Mouse (Mus musculus) regulatory T cell (primary cell): Measurements from ENCODE around the gene Fzd2.
"Not testable (repeated sequence)": the region's sequence is repeated elsewhere in the genome, so short reads cannot be mapped to it uniquely, and the experiment has no call there.

Experiments used
- in situ Hi-C: fragments of 300-600 bp; cut with MboI, MseI; formaldehyde crosslinking; loops from one replicate; pipeline ENCODE4 v1.15.1; 2025; ENCODE audit warnings: high pct_unique_total_duplicates

Gene Fzd2

GRCm38 (mm10) chr11:102604010-102604584 lies at the start of gene Fzd2:
TSS of gene Fzd2 (plus strand) at chr11:102604396.
- in situ Hi-C loops = no loop called here

DNA sequence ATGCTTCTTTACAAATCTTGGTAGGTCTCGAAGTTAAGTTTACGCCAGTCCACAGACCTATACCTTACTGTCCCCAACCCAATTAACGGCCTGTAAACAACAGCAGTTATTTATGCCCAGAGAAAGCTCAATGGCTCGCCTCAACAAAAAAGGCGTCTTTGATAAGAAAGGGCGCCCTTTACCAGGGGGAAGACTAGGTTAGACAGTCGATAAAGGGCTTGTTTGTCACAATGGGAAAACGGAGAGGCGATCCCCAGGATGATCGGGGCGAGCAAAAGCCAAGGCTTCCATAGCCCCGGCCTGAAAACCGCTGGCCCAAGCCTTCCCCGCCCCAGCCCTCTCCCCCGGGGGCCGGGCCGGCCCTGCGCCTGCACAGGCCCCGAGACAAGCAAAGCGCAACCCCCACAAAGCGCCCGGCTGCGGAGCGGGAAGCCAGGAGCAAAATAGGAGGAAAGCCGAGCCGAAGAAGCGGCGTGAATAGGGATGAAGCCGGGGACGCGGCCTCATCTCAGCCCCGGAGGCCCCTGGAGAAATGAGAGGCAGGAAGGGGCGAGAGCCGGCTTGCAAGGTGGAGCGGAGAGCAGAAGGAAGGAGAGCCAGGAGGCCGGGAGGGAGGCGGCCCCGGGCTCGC lies 48.7 kb upstream of the Fzd2 start:
- in situ Hi-C loops = no loop called here

DNA sequence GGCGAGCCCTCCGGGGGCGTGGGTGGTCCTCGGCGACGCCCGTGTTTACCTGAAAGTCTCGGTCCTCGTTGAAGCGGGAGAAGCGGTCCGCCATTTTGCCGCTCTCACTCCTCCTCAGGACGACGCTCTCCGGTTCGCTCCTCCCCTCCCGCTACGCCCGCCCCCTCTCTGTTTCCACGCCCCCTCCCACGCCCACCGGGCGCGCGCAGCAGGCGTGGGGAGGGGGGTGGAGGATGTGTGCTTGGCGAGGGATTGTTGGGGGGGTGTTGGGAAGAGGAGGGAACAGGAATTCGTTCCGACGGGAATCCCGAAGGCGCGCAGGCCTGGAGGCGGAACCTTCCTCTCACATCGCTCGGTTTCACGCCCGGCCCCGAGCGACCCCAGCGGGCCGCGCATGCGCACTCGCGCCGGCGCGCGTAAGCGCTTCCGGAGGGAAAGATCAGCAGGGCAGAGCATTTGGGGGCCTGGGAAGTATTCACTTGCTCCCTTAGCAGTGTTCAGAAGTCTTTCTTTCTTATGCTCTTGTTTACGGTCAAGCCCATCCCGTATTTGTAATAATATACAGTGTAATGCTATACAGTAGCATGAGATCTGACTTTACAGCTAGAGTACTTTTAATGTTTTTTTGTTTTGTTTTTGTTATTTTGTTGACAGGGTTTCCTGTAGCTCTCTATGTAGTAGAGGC lies 48.0 kb upstream of the Fzd2 start, which contains the start of gene Gpatch8:
TSS of gene Gpatch8 (minus strand) at position 362 of the 685 bp plus-strand sequence.
- in situ Hi-C loops = no loop called here

DNA sequence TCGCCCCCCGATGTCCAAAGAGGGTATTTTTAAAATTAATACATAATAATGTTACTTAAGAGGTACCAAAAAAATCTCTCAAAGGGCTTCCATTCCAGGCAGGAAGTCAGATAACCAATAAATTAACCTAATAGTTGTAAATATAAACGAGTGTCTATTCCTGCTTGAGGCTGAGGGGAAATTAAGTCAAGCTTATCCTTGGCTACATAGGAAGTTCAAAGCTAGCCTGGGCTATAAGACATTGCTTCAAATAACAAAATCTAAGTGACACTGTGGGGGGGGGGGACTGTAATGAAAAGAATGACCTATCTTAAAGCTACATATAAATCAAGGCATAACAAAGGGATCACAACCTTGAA lies 47.5 kb upstream of the Fzd2 start:
- in situ Hi-C loops = no loop called here

DNA sequence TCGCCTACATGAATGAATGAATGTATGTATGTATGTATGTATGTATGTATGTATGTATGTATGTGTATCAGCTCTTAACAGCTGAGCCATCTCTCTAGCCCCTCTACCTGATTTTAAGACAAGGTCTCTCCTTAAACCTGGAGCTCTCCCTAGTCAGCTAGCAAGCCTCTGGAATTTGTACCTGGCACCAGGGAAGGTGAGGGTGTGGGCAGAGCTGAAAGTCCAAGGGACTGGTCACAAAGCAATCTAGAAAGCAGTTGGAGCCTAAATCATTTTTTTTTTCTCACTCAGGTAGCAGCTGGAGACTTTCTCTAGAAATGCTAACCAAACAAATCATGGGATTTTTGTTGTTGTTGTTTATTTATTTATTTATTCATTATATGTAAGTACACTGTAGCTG lies 46.8 kb upstream of the Fzd2 start:
- in situ Hi-C loops = no loop called here

GRCm38 (mm10) chr11:102558704-102559103 lies 45.5 kb upstream of the Fzd2 start:
- in situ Hi-C loops = no loop called here

- in situ Hi-C loops = not testable (repeated sequence)
These were observed 39.1 kb upstream of the Fzd2 start for GRCm38 (mm10) chr11:102564952-102565671.

DNA sequence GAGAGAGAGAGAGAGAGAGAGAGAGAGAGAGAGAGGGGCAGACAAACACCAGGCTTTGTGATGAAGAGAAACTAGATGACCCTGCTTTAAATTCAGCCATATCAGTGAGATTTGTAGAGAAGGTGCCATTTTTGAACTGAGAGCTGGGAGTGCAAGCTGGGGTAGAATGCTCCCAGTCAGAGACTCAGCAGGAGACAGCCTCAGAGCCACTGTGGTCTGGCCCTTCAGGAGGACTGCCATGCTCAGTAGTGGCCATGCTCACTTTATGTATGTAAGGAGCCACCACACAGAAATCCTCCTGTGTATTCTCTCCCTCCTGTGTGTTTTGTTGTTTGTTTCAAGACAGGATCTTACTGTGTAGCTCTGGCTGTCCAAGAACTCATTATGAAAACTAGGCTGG lies 38.5 kb upstream of the Fzd2 start:
- in situ Hi-C loops = no loop called here

DNA sequence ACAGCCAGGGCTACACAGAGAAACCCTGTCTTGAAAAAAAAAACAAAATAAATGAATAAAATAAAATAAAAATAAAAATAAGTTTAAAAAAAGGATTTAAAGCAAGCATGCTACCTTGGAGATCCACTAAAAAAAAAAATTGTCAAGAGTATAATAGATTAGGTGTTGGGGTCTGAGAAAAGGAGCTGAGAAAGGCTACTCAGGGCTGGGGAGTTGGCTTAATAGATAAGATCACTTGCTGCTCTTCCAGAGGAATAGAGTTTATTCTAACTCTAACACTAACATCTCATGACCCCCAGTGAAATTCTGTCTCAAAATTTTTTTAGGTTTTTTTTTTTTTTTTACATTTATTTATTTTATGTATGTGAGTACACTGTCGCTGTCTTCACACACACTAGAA lies 37.9 kb upstream of the Fzd2 start:
- in situ Hi-C loops = no loop called here

- in situ Hi-C loops = no loop called here
These were observed 37.0 kb upstream of the Fzd2 start for GRCm38 (mm10) chr11:102567157-102567556.

DNA sequence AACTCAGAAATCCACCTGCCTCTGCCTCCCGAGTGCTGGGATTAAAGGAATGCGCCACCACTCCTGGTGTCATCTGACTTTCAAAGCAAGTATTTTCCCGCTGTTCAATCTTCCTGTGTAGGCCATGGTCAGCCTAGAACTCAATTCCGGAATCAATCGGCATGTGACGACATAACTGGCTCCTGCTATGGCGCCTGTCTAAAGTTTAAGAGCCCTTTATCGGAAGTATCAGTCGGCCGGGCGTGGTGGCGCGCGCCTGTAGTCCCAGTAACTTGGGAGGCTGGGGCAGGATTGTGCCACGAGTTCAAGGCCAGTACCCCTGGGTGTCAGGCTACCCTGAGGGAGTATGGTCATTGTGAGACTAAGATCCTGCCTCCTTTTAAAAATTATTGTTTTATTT lies 36.5 kb upstream of the Fzd2 start:
- in situ Hi-C loops = no loop called here

- in situ Hi-C loops = no loop called here
These were observed 36.0 kb upstream of the Fzd2 start for GRCm38 (mm10) chr11:102568191-102568590.

DNA sequence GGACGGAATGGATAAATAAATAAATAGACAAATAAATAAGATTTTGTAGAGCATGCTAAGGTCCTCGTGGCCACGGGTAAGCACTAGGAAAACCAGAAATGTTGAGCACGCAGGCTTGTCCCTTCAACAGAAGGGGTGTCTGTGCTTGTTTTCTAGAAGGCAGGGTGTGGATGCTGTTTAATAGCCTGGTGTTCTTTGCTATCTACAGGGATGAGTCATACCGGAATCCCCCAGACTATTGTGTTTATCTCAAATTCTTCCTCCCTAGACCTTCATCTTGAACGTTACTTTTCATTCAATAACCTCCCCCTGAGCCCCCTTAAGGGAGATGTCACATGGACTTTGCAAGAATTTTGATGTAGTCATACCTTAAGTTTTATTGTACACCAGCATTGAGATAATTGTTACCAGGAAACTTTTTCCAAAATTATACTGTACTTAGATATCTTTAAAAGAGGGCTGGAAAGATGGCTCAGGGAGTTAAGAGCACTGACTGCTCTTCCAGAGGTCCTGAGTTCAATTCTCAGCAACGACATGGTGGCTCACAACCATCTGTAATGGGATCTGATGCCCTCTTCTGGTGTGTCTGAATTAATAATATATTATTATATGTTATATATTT lies 35.3 kb upstream of the Fzd2 start:
- in situ Hi-C loops = no loop called here

- in situ Hi-C loops = no loop called here
These were observed 31.1 kb upstream of the Fzd2 start for GRCm38 (mm10) chr11:102572866-102573663.

DNA sequence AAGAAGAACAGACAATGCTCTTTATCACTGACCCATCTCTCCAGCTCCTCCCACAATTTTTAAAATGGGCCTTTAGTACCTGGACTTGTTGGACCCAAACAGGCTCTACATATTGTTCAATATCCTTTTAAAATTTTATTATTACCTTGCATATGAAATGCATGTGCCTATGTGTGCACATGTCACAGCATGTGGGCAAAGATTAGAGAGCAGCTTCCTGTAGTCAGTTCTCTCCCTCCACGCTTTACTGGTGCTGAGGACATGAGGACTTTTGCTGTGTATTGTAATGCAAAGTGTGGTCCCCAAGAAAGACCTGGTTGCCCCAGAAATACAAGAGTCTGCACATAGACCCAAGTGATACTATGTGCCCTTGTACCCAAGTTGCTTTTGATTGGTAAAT lies 29.2 kb upstream of the Fzd2 start:
- in situ Hi-C loops = no loop called here

DNA sequence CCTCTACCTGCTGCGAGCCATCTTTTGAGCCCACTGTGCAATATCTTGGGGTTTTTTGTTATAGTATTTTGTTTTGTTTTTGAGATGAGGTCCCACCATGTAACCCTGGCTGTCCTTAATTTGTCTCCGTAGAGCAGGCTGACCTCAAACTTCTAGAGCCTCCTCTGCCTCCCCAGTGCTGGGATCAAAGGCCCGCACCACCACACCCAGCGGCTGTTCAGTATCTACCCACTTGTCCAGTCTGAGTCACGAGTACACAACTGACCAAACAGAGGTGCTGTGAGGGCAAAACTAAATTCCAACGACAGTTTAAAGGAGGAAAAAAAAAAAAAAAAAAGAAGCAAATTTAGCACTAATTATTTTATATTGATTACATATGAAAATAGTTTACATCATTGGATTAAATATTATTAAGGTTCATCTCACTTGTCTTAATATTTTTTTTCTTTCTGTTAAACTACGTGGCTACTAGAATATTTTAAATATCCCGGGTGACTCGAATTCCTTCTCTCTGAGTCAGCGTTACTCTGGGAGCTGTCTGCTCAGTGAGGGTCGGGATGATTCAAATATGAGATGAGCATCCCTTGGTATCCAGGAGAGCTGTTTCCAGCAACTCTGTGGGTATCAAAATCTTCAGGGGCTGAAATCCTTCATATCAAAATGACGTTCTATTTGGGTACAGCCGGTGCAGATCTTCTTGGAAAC lies 28.0 kb upstream of the Fzd2 start:
- in situ Hi-C loops = no loop called here

- in situ Hi-C loops = no loop called here
These were observed 25.7 kb upstream of the Fzd2 start for GRCm38 (mm10) chr11:102578341-102579118.

DNA sequence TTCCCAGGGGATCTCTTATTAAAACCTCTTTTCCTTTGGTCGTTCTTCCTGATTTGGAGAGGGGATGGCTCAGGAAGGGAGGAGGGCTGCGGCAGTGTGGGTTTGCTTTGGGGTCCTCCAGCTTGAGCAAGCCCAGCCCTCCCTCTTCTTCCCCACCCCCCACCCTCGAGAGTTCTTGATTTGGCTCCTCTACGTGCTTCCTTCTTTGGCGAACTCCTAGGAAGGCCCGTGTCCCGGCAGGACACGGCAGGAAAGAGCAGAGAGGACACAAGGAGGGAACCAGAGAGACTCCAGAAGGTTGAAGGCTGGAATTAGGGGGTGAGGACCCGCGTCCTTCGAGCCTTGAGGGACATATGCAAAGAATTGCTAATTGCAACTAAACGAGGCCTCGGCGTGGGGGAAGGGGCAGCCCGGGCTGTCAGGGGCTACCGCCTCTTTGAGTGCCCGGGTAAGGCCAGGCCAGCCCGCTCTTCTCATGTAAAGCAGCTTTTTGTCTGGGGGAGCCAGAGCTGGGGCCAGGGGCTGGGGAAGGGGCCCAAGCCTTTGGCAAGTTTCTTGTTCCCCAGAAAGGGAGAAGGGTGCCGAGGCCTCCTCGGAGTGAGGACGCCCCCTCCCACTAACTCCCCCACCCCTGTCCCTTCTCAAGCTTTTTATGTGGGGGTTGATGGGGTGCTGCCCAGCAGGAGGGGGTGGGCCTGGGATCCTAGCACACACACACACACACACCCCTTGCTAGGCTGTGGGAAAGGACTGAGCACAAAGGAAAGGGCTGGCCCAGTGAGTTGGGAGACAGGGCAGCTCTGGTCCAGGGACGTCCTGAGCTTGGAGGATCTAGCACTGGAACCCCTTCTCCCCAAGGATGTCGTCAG lies 24.8 kb upstream of the Fzd2 start, which contains the start of gene Gm11627:
TSS of gene Gm11627 (minus strand) at position 297 of the 869 bp plus-strand sequence.
- in situ Hi-C loops = no loop called here

- in situ Hi-C loops = no loop called here
These were observed 24.2 kb upstream of the Fzd2 start for GRCm38 (mm10) chr11:102580034-102580330.
